Mouse (Mus musculus): ENCODE measurements around the gene Tspan10.

GRCm38 (mm10) chr11:120467051-120467735, 24.7 kb downstream of the Tspan10 start, which contains the start of gene Arl16:
- TF ChIP-seq POLR2A (IDR thresholded peaks at IDR 0.05; ENCODE audit: low read depth, low read length) = peak; percentile 74
- TF ChIP-seq CTCF (IDR thresholded peaks at IDR 0.05; ENCODE audit: extremely low read depth, insufficient read length, insufficient replicate concordance, low read depth, low read length) = no peak

Measured in small intestine, adult 2 months (tissue).